9 mouse cellular contexts compared by ENCODE assay signal in the genomic region with DNA sequence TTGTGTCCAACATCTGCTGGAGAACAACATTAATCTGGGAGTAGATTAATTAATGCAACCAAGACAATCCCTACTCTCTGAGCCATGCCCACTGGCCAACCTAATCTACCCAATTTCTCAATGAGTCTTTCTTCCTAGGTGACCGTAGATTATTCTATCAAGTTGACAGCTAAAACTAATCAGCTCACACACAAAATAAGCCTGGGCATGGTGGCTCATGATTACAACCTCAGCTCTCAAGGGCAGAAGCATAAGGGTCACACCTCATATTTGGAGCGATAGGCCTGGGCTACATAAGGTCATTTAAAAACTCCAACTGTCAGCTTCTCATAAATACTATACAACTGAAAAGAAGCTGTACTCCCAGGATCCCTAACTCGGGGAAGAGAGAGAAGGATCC. TPM values are rescaled to one million over a fixed set of nuclear protein-coding genes. Genes with fewer than 3 reads are reported as not detected.
DNase-seq lines count a peak whose midpoint lies in the region; ATAC-seq and TF ChIP-seq lines count a peak whose summit lies in the region.
"Had no signal": no experiment of that assay in that cellular context is flagged by ENCODE, and none has a peak within 500 bp of the region (broad histone marks: within the 10 kb centered on the region; RNA-seq: fewer than 3 reads in every experiment).

No protein-coding gene starts in this region.

- no peaks in the 10 kb centered on the region for H3K9me3 ChIP-seq in embryonic facial prominence, embryonic 12.5 days
- H3K9me3 ChIP-seq in intestine, embryonic 14.5 days (ENCODE audit: control insufficient read depth, low read length): no peaks in the 10 kb centered on the region
- H3K9me3 ChIP-seq in neural tube, embryonic 12.5 days: no peaks in the 10 kb centered on the region

- WGBS in embryonic facial prominence, embryonic 12.5 days: 47% methylated on average over 3 of the region's 3 CpGs
- 44% methylated on average over 3 of the region's 3 CpGs for WGBS in intestine, embryonic 14.5 days
- WGBS in neural tube, embryonic 12.5 days: 42% methylated on average over 3 of the region's 3 CpGs

- H3K27ac ChIP-seq in left cerebral cortex, adult 2 months: peak overlapping the region; percentile 99
- no peak overlapping the region for H3K27ac ChIP-seq in embryonic facial prominence, embryonic 12.5 days
- no peak overlapping the region for H3K27ac ChIP-seq in intestine, embryonic 14.5 days (ENCODE audit: low read depth)
- no peak overlapping the region for H3K27ac ChIP-seq in neural tube, embryonic 12.5 days

- TF ChIP-seq CTCF in left cerebral cortex, adult 2 months (IDR thresholded peaks at IDR 0.05): no peak

- H3K27me3 ChIP-seq in embryonic facial prominence, embryonic 12.5 days: no peaks in the 10 kb centered on the region
- H3K27me3 ChIP-seq in intestine, embryonic 14.5 days (replicated peaks; ENCODE audit: control insufficient read depth, insufficient read depth, low read length): no peaks in the 10 kb centered on the region
- no peaks in the 10 kb centered on the region for H3K27me3 ChIP-seq in neural tube, embryonic 12.5 days (replicated peaks)

- peak overlapping the region; percentile 87 for H3K4me2 ChIP-seq in embryonic facial prominence, embryonic 12.5 days (replicated peaks)
- H3K4me2 ChIP-seq in intestine, embryonic 14.5 days (ENCODE audit: low read length): peak overlapping the region; percentile 68
- H3K4me2 ChIP-seq in neural tube, embryonic 12.5 days (replicated peaks): peak overlapping the region; percentile 87

- peaks cover 16% of the 10 kb centered on the region for H3K4me1 ChIP-seq in embryonic facial prominence, embryonic 12.5 days
- H3K4me1 ChIP-seq in intestine, embryonic 14.5 days (replicated peaks; ENCODE audit: control insufficient read depth, insufficient read depth, low read length): peaks cover 13% of the 10 kb centered on the region
- peaks cover 13% of the 10 kb centered on the region for H3K4me1 ChIP-seq in neural tube, embryonic 12.5 days

- no peak for ATAC-seq in embryonic facial prominence, embryonic 12.5 days (ENCODE audit: insufficient number of reproducible peaks, insufficient read depth, low FRiP score, low TSS enrichment)
- ATAC-seq in intestine, embryonic 14.5 days (replicated peaks; ENCODE audit: low FRiP score, low TSS enrichment, low read depth): no peak
- ATAC-seq in neural tube, embryonic 12.5 days (ENCODE audit: low FRiP score, low read depth): no peak

- peak overlapping the region; percentile 67 for H3K4me3 ChIP-seq in left cerebral cortex, adult 2 months
- peak overlapping the region; percentile 93 for H3K4me3 ChIP-seq in embryonic facial prominence, embryonic 12.5 days
- H3K4me3 ChIP-seq in intestine, embryonic 14.5 days (ENCODE audit: low read depth, low read length): peak overlapping the region; percentile 84
- peak overlapping the region; percentile 95 for H3K4me3 ChIP-seq in neural tube, embryonic 12.5 days

- H3K36me3 ChIP-seq in embryonic facial prominence, embryonic 12.5 days: peaks cover 39% of the 10 kb centered on the region
- peaks cover 42% of the 10 kb centered on the region for H3K36me3 ChIP-seq in intestine, embryonic 14.5 days (ENCODE audit: control insufficient read depth, insufficient read depth, low read length)
- H3K36me3 ChIP-seq in neural tube, embryonic 12.5 days: peaks cover 42% of the 10 kb centered on the region

- intact Hi-C loops in left cerebral cortex, adult 2 months (cut with DNase I): loop anchor here (10.0 kb wide), 1 partner anchor 561 kb away; a partner anchor contains a TSS
- intact Hi-C loops in left cerebral cortex, postnatal 25 days (cut with DNase I): loop anchor here (5.0 to 10.0 kb wide), 2 partner anchors 104 to 321 kb away; a partner anchor contains a TSS

- DNase-seq in left cerebral cortex, adult 2 months (ENCODE audit: extremely low spot score in 1 of 2, low spot score in 2 of 2): no peak
- DNase-seq in left cerebral cortex, postnatal 25 days (ENCODE audit: low spot score in 2 of 2): no peak
- DNase-seq in intestine, embryonic 14.5 days (ENCODE audit: low spot score): no peak
- no peak for DNase-seq in gastrocnemius, postnatal 4 days (ENCODE audit: low spot score in 2 of 2)
- DNase-seq in kidney, postnatal 4 days: no peak
- no peak for DNase-seq in Muller cell, postnatal 12 days (ENCODE audit: inconsistent ontology term)

- peak overlapping the region; percentile 73 for H3K9ac ChIP-seq in embryonic facial prominence, embryonic 12.5 days
- peak overlapping the region; percentile 86 for H3K9ac ChIP-seq in intestine, embryonic 14.5 days (ENCODE audit: low read length)
- H3K9ac ChIP-seq in neural tube, embryonic 12.5 days: peak overlapping the region; percentile 75

RNA-seq across cellular contexts. Expression of a gene that starts 1.5 kb away (rescaled TPM):
- total RNA-seq in left cerebral cortex, adult 2 months (2021): 10 to 100 TPM; 52.7 to 65.9 TPM
- total RNA-seq in left cerebral cortex, postnatal 25 days (2021): 10 to 100 TPM; 55.9 to 63.2 TPM
- 144 and 155 TPM in 2 replicates for polyA plus RNA-seq in embryonic facial prominence, embryonic 12.5 days (2016; fragmentation: Nextera tagmentation; extraction: Ambion mirVana)
- polyA plus RNA-seq in intestine, embryonic 14.5 days (2014; fragmentation: Nextera tagmentation; extraction: Ambion mirVana): 135 and 138 TPM in 2 replicates
- polyA plus RNA-seq in neural tube, embryonic 12.5 days (2016; fragmentation: Nextera tagmentation; extraction: Ambion mirVana): 158 and 169 TPM in 2 replicates
- 10 to 100 TPM; 60.7 to 61.4 TPM for total RNA-seq in gastrocnemius, postnatal 4 days (2021)

RNA-seq across cellular contexts. Expression of a gene that starts 1.6 kb away (rescaled TPM):
- 10 to 100 TPM; 37.6 to 46.2 TPM for total RNA-seq in left cerebral cortex, adult 2 months (2021)
- 10 to 100 TPM; 40.0 to 40.2 TPM for total RNA-seq in left cerebral cortex, postnatal 25 days (2021)
- polyA plus RNA-seq in embryonic facial prominence, embryonic 12.5 days (2016; fragmentation: Nextera tagmentation; extraction: Ambion mirVana): 31.5 and 34.2 TPM in 2 replicates
- polyA plus RNA-seq in intestine, embryonic 14.5 days (2014; fragmentation: Nextera tagmentation; extraction: Ambion mirVana): 25.7 and 27.1 TPM in 2 replicates
- 26.6 and 27.5 TPM in 2 replicates for polyA plus RNA-seq in neural tube, embryonic 12.5 days (2016; fragmentation: Nextera tagmentation; extraction: Ambion mirVana)
- 10 to 100 TPM; 36.4 to 37.3 TPM for total RNA-seq in gastrocnemius, postnatal 4 days (2021)

RNA-seq across cellular contexts. Expression of a gene that starts 38.7 kb away (rescaled TPM):
- total RNA-seq in left cerebral cortex, adult 2 months (2021): not detected
- not detected for total RNA-seq in left cerebral cortex, postnatal 25 days (2021)
- polyA plus RNA-seq in embryonic facial prominence, embryonic 12.5 days (2016; fragmentation: Nextera tagmentation; extraction: Ambion mirVana): not detected in 2 replicates
- polyA plus RNA-seq in intestine, embryonic 14.5 days (2014; fragmentation: Nextera tagmentation; extraction: Ambion mirVana): not detected in 2 replicates
- not detected in 2 replicates for polyA plus RNA-seq in neural tube, embryonic 12.5 days (2016; fragmentation: Nextera tagmentation; extraction: Ambion mirVana)
- total RNA-seq in gastrocnemius, postnatal 4 days (2021): not detected
- polyA plus RNA-seq: large intestine, adult 2 months had no signal
